Mouse (Mus musculus): ENCODE data around the gene Polh. TPM values are rescaled to one million over a fixed set of nuclear protein-coding genes. Genes with fewer than 3 reads are reported as not detected.
A peak's percentile ranks its signal among the peaks of the same experiment; 100 is the strongest.

Gene Polh
- polyA plus RNA-seq, 1 experiment, result 0.35 TPM

GRCm38 (mm10) chr17:46162551-46162950, 39.9 kb downstream of the Polh start:
- TF ChIP-seq FLI1 (IDR thresholded peaks at IDR 0.05; ENCODE audit: low read length) (no peak), GATA1 (IDR thresholded peaks at IDR 0.05; ENCODE audit: borderline replicate concordance, low read length) (no peak)
- Histone ChIP-seq H3K9me3 (no peaks in the 10 kb centered on the region), H3K4me3 (replicated peaks) (peak overlapping the region; percentile 95), H3K27me3 (replicated peaks) (no peaks in the 10 kb centered on the region), H3K36me3 (replicated peaks; ENCODE audit: low read length) (peaks cover 54% of the 10 kb centered on the region), H3K4me1 (peaks cover 84% of the 10 kb centered on the region)

GRCm38 (mm10) chr17:46161710-46162109, 40.7 kb downstream of the Polh start:
- peaks cover 50% of the 10 kb centered on the region for H3K36me3 ChIP-seq (replicated peaks; ENCODE audit: low read length)
- H3K4me3 ChIP-seq (replicated peaks), result peak overlapping the region; percentile 95
- TF ChIP-seq GATA1 (IDR thresholded peaks at IDR 0.05; ENCODE audit: borderline replicate concordance, low read length) (no peak), FLI1 (IDR thresholded peaks at IDR 0.05; ENCODE audit: low read length) (no peak)
- H3K4me1 ChIP-seq, result peaks cover 84% of the 10 kb centered on the region
- no peaks in the 10 kb centered on the region for H3K9me3 ChIP-seq
- no peaks in the 10 kb centered on the region for H3K27me3 ChIP-seq (replicated peaks)

- Histone ChIP-seq H3K9me3 (no peaks in the 10 kb centered on the region), H3K4me3 (replicated peaks) (peak overlapping the region; percentile 95), H3K4me1 (peaks cover 84% of the 10 kb centered on the region), H3K27me3 (replicated peaks) (no peaks in the 10 kb centered on the region), H3K36me3 (replicated peaks; ENCODE audit: low read length) (peaks cover 44% of the 10 kb centered on the region)
- no peak for TF ChIP-seq GATA1 (IDR thresholded peaks at IDR 0.05; ENCODE audit: borderline replicate concordance, low read length)
- no peak for TF ChIP-seq FLI1 (IDR thresholded peaks at IDR 0.05; ENCODE audit: low read length)
These were observed 41.3 kb downstream of the Polh start for GRCm38 (mm10) chr17:46161179-46161578.

GRCm38 (mm10) chr17:46160686-46161085, 41.8 kb downstream of the Polh start, which contains the start of gene Gtpbp2:
Gene Gtpbp2, plus strand, starts transcription at chr17:46161032.
- H3K9me3 ChIP-seq, result no peaks in the 10 kb centered on the region
- H3K4me1 ChIP-seq, result peaks cover 82% of the 10 kb centered on the region
- H3K36me3 ChIP-seq (replicated peaks; ENCODE audit: low read length), result peaks cover 39% of the 10 kb centered on the region
- peak within 1 kb of the TSS; percentile 95 for H3K4me3 ChIP-seq (replicated peaks)
- no peaks in the 10 kb centered on the region for H3K27me3 ChIP-seq (replicated peaks)
- no peak for TF ChIP-seq FLI1 (IDR thresholded peaks at IDR 0.05; ENCODE audit: low read length)
- TF ChIP-seq GATA1 (IDR thresholded peaks at IDR 0.05; ENCODE audit: borderline replicate concordance, low read length), result no peak

- TF ChIP-seq GATA1 (IDR thresholded peaks at IDR 0.05; ENCODE audit: borderline replicate concordance, low read length) (no peak), FLI1 (IDR thresholded peaks at IDR 0.05; ENCODE audit: low read length) (no peak)
- Histone ChIP-seq H3K4me1 (peaks cover 77% of the 10 kb centered on the region), H3K9me3 (no peaks in the 10 kb centered on the region), H3K27me3 (replicated peaks) (no peaks in the 10 kb centered on the region), H3K36me3 (replicated peaks; ENCODE audit: low read length) (peaks cover 34% of the 10 kb centered on the region), H3K4me3 (replicated peaks) (peak overlapping the region; percentile 95)
These were observed 42.3 kb downstream of the Polh start for GRCm38 (mm10) chr17:46160090-46160662.

GRCm38 (mm10) chr17:46159236-46159635, 43.2 kb downstream of the Polh start:
- Histone ChIP-seq H3K4me3 (replicated peaks) (peak overlapping the region; percentile 95), H3K36me3 (replicated peaks; ENCODE audit: low read length) (peaks cover 25% of the 10 kb centered on the region), H3K27me3 (replicated peaks) (no peaks in the 10 kb centered on the region), H3K9me3 (no peaks in the 10 kb centered on the region), H3K4me1 (peaks cover 69% of the 10 kb centered on the region)
- TF ChIP-seq FLI1 (IDR thresholded peaks at IDR 0.05; ENCODE audit: low read length), result no peak
- TF ChIP-seq GATA1 (IDR thresholded peaks at IDR 0.05; ENCODE audit: borderline replicate concordance, low read length), result no peak

GRCm38 (mm10) chr17:46157131-46157530, 45.3 kb downstream of the Polh start:
- peaks cover 57% of the 10 kb centered on the region for H3K4me1 ChIP-seq
- peak overlapping the region; percentile 12 for H3K4me3 ChIP-seq (replicated peaks)
- no peaks in the 10 kb centered on the region for H3K27me3 ChIP-seq (replicated peaks)
- TF ChIP-seq GATA1 (IDR thresholded peaks at IDR 0.05; ENCODE audit: borderline replicate concordance, low read length), result no peak
- no peak for TF ChIP-seq FLI1 (IDR thresholded peaks at IDR 0.05; ENCODE audit: low read length)
- H3K36me3 ChIP-seq (replicated peaks; ENCODE audit: low read length), result peaks cover 10% of the 10 kb centered on the region
- H3K9me3 ChIP-seq, result no peaks in the 10 kb centered on the region

GRCm38 (mm10) chr17:46156680-46157079, 45.8 kb downstream of the Polh start:
- H3K4me3 ChIP-seq (replicated peaks), result no peak overlapping the region
- peaks cover 55% of the 10 kb centered on the region for H3K4me1 ChIP-seq
- no peaks in the 10 kb centered on the region for H3K9me3 ChIP-seq

GRCm38 (mm10) chr17:46154336-46154735, 48.1 kb downstream of the Polh start:
- Histone ChIP-seq H3K4me1 (peaks cover 50% of the 10 kb centered on the region), H3K4me3 (replicated peaks) (peak overlapping the region; percentile 18), H3K9me3 (no peaks in the 10 kb centered on the region), H3K36me3 (replicated peaks; ENCODE audit: low read length) (peaks cover 22% of the 10 kb centered on the region), H3K27me3 (replicated peaks) (no peaks in the 10 kb centered on the region)
- TF ChIP-seq FLI1 (IDR thresholded peaks at IDR 0.05; ENCODE audit: low read length) (no peak), GATA1 (IDR thresholded peaks at IDR 0.05; ENCODE audit: borderline replicate concordance, low read length) (no peak)

More at GRCm38 (mm10) chr17:46156680-46157079, 45.8 kb downstream of the Polh start:
- Histone ChIP-seq H3K36me3 (replicated peaks; ENCODE audit: low read length) (peaks cover 11% of the 10 kb centered on the region), H3K27me3 (replicated peaks) (no peaks in the 10 kb centered on the region)
- TF ChIP-seq GATA1 (IDR thresholded peaks at IDR 0.05; ENCODE audit: borderline replicate concordance, low read length) (no peak), FLI1 (IDR thresholded peaks at IDR 0.05; ENCODE audit: low read length) (no peak)

GRCm38 (mm10) chr17:46152847-46153782, 49.3 kb downstream of the Polh start, which contains the start of gene Mad2l1bp:
Gene Mad2l1bp, minus strand, starts transcription at chr17:46153553.
- Histone ChIP-seq H3K9me3 (no peaks in the 10 kb centered on the region), H3K4me1 (peaks cover 49% of the 10 kb centered on the region), H3K4me3 (replicated peaks) (peak within 1 kb of the TSS; percentile 98), H3K27me3 (replicated peaks) (no peaks in the 10 kb centered on the region), H3K36me3 (replicated peaks; ENCODE audit: low read length) (peaks cover 33% of the 10 kb centered on the region)
- TF ChIP-seq GATA1 (IDR thresholded peaks at IDR 0.05; ENCODE audit: borderline replicate concordance, low read length), result no peak
- no peak for TF ChIP-seq FLI1 (IDR thresholded peaks at IDR 0.05; ENCODE audit: low read length)
